Mouse (Mus musculus): ENCODE data around the gene Fjx1.
A peak's percentile ranks its signal among the peaks of the same experiment; 100 is the strongest.

Gene Fjx1

DNA sequence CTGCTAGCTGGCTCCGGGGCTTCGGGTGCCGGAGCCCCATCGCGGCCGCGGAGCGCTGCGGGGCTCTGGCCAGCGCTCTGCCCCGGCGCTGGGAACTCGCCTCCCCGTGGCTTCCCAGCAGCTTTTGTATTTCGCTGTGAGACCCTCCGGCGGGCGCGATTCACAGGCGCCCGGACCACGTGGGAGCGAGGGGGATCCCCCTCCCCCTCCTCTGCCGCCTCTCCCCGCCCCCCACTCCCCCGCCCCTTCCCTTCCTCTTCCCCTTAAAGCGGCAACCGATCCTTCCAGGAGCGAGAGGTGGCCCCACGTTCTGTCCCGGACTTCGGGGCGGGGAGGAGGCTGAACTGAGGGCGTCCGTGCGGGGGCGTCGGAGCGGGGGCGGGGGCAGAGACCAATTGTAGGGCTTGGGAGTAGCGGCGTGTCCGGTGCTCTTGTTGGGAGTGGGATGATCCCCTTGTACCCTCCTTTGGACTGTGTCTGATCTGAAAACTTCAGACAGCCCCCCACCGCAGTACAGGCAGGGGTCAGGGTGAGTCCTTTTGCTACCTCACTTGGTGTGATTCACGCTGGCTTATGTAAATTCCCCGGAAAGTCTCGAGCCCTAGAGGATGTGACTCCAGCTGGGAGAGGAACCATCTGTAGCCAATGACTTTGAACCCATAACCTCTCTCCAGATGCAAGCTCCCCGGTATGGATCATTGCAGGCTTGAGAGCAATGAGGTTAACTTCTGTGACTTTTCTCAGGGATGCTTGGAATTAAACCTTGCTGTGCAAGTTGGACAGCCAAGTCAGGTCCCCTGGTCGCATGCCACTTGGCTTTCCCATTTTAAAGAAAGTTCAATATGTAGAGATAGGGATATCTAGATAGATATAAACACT, at the start of gene Fjx1:
Gene Fjx1 (minus strand): TSS at position 829 of the 879 bp plus-strand sequence.
- peak; percentile 93 for DNase-seq (ENCODE audit: low spot score)

GRCm38 (mm10) chr2:102500001-102500689, 47.8 kb upstream of the Fjx1 start:
- DNase-seq (ENCODE audit: low spot score): peak; percentile 20

DNA sequence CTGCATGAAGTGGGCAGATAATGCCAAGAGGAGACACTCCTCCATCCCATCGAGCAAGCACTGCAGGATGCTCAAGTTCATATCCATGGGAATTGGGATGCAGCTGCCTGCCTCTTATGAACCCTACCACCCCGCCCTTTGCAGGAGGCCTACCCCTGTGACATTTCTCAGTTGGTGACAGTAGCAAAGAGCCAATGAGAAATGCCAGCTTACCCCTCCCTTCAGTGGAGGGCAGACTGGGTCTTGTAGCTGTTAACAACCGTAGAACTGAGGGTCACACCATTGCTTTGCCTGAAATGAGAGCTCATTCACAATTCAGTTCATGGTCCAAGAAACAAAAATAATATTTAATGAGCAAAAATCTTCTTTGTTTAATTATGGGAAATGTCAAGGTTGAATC, 28.4 kb upstream of the Fjx1 start:
- peak; percentile 37 for DNase-seq (ENCODE audit: low spot score)

GRCm38 (mm10) chr2:102476101-102476500, 23.8 kb upstream of the Fjx1 start:
- no peak for DNase-seq (ENCODE audit: low spot score)

DNA sequence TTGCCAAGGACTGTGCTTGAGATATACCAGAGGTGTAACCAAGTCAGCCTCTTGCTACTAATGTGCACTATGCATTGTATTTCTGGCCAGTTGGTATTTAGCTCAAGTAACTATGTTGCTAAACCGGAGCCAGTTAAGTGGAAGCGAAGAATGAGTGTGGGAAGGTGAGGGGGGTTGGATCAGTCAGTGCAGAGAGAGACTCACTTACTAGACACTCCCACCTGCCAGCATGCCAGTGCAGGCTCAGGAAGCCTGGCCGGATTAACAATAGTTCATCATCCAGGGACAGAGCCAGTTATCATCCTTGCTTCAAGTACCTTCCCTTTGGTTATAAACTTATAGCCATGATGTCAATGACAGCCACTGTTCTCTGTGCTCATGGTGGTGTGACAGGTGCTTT, 16.3 kb upstream of the Fjx1 start:
- DNase-seq (ENCODE audit: low spot score): no peak

- DNase-seq (ENCODE audit: low spot score): no peak
These were observed 12.0 kb upstream of the Fjx1 start for GRCm38 (mm10) chr2:102464342-102464732.

DNA sequence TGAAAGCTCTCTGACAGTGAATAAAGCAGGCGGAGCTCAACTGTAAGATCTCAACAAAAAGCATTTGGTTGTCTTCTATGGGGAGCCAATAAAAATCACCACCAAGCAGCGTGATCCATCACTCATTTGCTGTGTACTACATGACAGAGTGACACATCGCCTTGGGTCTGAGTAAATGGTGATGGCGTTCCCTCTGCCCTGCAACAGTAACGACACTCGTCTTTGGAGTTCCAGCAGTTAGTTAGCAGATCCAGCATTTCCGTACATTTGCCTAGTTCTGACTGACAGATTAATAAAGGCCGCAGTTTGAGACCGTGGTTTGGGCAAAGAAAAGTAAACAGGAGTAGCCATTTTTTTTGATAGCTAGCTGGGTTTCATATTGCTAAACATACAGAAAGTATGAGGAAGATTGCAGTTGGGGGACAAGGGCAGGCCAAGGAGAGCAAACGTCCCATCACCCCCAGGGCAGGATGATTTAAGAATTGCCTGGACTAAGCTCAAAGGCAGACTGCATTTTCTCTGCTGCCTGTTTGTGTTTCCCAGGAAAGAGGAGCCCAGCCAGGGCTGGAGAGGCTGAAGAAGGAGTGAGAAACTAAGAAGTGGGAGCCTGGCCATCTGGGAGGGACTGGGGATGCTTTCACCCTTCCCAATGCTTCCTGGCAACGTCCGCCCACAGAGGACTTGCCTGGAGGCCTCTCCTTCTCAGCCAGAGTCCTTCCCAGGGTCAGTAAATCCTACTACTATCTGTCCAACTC, 11.5 kb upstream of the Fjx1 start:
- no peak for DNase-seq (ENCODE audit: low spot score)

GRCm38 (mm10) chr2:102461491-102461890, 9.2 kb upstream of the Fjx1 start:
- DNase-seq (ENCODE audit: low spot score): no peak

DNA sequence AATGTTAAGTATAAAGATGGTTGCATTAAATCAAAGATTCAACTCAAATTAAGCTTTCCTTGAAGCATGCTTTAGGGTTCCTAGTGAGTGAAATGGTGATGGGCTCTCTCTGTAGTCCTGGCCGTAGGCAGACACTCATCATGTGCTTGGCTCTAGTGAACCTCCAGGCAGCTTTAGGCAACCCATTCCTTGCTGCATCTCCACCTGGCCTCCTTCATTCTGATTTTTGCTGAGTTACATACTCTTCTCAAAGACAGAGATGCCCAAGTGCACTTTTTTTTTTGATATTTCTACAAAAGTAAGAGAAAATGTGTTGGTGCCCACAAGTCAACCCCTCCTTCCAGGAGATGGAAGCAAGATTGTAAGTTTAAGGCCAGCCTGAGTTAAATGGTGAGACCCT, 2.8 kb upstream of the Fjx1 start:
- no peak for DNase-seq (ENCODE audit: low spot score)

GRCm38 (mm10) chr2:102453447-102453846, 1.1 kb upstream of the Fjx1 start:
- DNase-seq (ENCODE audit: low spot score): peak; percentile 61

DNA sequence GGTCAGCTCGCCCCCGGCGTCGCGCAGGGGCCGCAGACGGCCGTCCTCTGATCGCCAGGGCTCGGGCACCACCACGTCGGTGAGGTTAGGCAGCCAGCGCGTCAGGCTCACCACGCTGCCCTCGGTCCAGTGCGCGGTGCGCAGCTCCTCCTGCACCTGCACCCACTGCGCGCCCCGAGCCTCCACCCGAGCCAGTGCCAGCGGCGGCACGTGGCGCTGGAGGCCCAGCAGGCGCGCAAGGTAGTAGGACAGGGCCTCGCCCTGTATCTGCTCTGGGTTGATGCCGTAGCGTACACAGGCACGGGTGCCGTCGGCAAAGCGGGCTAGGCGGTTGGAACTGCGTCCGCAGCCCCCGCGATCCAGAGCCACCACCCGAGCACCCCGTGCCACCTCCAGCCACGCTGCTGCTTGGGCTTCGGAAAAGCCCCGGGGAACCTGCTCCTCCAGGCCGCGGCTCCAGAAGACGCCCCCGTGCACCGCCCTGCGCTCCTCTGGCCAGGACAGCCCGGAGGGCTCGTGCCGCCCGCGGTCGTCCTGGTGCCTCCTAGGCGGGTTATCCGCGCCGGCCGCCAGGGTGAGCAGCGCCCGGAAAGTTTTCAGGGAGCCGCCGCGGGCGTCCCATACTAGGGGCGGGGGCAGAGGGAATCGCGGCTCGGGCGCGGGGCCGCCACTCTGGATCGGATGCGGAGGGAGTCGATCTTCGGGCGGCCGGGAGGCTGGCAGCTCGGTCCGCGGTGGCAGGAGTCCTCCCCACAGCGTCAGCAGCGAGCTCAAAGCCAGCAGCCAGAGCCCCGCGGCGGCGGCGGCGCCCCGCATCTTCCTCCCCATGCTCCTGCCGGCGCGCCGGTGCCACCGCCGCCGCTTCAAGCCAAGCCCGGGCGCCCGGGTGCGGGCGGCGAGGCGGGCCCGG, 1.3 kb downstream of the Fjx1 start:
- peak; percentile 59 for DNase-seq (ENCODE audit: low spot score)

GRCm38 (mm10) chr2:102450248-102450760, 2.0 kb downstream of the Fjx1 start:
- DNase-seq (ENCODE audit: low spot score): peak; percentile 74

DNA sequence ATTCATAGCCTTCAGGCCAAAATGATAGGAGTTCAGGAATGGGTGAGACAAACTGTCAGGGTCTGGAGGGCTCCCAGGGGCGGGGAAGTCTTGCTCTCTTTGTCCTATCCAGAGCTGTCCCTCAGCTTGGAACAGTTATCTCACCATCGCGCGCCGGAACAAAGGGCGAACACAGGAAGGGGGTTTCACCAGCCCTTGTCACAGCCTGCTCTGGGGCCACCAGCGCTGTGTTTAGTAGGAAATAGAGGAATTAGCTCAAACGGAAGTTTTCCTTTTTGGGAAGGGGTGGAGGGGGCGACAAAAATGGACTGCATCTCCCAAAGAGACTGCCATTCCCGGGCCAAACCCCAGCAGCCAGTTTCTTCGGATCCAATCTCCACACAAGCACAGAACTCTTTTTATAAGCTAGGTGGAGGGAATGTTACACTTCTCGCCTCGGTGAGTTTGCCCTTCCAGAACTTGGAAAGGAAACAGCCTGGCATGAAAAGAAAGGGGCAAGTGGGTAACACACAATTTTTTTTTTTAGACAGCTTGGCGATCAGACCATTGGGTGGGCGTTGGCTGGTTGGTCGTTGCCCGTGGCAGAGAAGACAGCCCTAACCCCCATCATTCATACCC, 2.6 kb downstream of the Fjx1 start:
- peak; percentile 84 for DNase-seq (ENCODE audit: low spot score)

- DNase-seq (ENCODE audit: low spot score): no peak
These were observed 3.2 kb downstream of the Fjx1 start for GRCm38 (mm10) chr2:102449056-102449455.

DNA sequence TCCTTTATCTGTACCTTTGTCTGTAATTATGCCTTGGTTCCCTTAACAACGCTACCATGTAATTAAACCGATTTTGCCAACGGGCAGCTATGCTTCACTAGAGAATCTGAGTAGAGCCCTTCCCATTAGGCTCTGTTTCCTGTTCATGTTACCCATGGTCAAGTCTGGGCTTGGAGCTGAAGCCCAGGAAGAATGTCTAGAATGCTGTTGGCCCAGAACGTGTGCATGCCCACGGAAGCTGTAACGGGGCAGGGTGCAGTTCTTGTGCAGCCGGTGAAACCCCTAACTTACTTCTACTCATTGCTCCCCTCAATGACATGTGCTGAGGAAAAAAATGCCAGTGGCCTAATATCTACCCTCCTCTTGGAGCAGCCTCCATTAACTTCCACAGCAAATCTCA, 4.5 kb downstream of the Fjx1 start:
- no peak for DNase-seq (ENCODE audit: low spot score)

- DNase-seq (ENCODE audit: low spot score): no peak
These were observed 5.4 kb downstream of the Fjx1 start for GRCm38 (mm10) chr2:102446851-102447250.

- peak; percentile 17 for DNase-seq (ENCODE audit: low spot score)
These were observed 14.8 kb downstream of the Fjx1 start for GRCm38 (mm10) chr2:102437357-102438030.

GRCm38 (mm10) chr2:102433879-102434278, 18.4 kb downstream of the Fjx1 start:
- no peak for DNase-seq (ENCODE audit: low spot score)

- no peak for DNase-seq (ENCODE audit: low spot score)
These were observed 21.2 kb downstream of the Fjx1 start for GRCm38 (mm10) chr2:102431084-102431483.

GRCm38 (mm10) chr2:102427974-102428373, 24.3 kb downstream of the Fjx1 start:
- DNase-seq (ENCODE audit: low spot score): no peak
